Mouse (Mus musculus) heart, postnatal 0 days (tissue): Measurements from ENCODE around the gene Dio1.

Source experiments
- CTCF ChIP-seq: IDR thresholded peaks from 2 replicates; pipeline ENCODE4 v1.5.1; 2016; ENCODE audit warnings: antibody characterized with exemption, control low read depth, low read depth
- EP300 ChIP-seq: IDR thresholded peaks from 2 replicates; pipeline ENCODE4 v1.6.1; 2016; ENCODE audit warnings: antibody characterized with exemption, low read depth

DNA sequence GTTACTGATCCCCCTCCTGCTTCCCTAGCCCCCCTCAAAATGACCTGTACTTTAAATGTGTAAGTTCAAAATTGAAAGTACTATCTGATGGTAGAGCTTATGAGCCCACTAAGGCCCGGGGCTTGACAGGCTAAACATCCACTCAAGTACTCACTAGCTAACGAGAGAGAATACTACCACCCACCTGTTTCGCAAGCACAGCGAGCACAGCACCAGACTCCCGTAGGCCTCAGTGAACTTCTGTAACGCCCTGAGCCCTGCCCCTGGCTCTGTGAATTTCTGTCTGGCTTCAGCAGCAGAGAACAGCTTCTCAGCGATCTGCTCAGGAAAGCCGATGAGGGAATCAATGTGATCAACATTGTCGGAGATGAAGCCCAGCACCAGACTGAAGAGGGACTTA, 59.9 kb downstream of the Dio1 start:
- TF ChIP-seq EP300 (no peak), CTCF (no peak)
